Mouse (Mus musculus): ENCODE measurements at regions not wholly inside any gene's neighbourhood (a gene's known extent, or its start where the extent isn't known, plus 50 kb on each side); places are given as distances from the start of the nearest gene placed in this dataset.

DNA sequence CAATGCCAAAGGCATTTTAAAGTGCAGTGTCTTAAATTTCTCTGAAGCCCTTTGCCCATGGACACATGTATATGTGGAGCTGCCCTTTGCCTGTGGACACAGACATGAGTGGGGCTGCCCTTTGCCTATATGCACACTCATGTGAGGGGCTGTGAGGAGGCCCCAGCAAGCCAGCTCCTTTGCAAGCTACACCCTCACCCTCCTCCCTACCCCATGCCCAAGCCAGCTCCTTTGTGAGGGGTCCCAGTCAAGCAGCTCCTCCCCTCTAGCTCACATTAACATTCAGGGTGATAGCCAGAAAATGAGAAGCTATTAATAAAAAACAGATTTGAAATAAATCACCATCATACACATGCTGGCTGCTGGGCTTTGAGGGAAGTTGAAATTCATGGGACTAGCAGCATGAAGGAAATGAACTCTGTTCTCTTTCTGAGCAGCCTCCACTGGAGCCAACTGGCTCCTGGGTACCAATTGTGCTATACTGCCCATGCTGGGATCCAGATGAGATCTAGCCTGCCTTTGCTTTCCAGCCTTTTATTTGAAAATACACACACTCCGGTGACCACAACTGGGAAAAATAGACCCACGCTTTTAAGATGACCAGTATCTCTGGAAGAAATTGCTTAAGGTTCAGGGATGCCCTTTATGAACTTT, 151.4 kb downstream of the Abcc12 start:
- Histone ChIP-seq H3K9me3 (replicated peaks; ENCODE audit: low read length) (no peaks in the 10 kb centered on the region), H3K27ac (no peak overlapping the region), H3K4me2 (ENCODE audit: low read length) (no peak overlapping the region), H3K27me3 (ENCODE audit: insufficient read depth, low read length) (no peaks in the 10 kb centered on the region), H3K36me3 (ENCODE audit: insufficient read depth, low read length) (no peaks in the 10 kb centered on the region), H3K4me1 (replicated peaks; ENCODE audit: insufficient read depth, low read length) (no peaks in the 10 kb centered on the region), H3K4me3 (replicated peaks; ENCODE audit: low read depth, low read length) (no peak overlapping the region), H3K9ac (ENCODE audit: low read depth, low read length) (no peak overlapping the region)
- ATAC-seq (replicated peaks; ENCODE audit: low FRiP score, low read depth) (no peak), DNase-seq (ENCODE audit: low spot score) (peak; percentile 18)
- WGBS = 91% methylated on average over 2 of the region's 2 CpGs
- TF ChIP-seq CTCF (IDR thresholded peaks at IDR 0.05; ENCODE audit: low read depth) = no peak

GRCm38 (mm10) chr8:86428131-86428530, 152.4 kb downstream of the Abcc12 start:
- H3K9ac ChIP-seq (ENCODE audit: low read depth, low read length) = no peak overlapping the region
- WGBS = 30% methylated on average over 5 of the region's 5 CpGs
- H3K27me3 ChIP-seq (ENCODE audit: insufficient read depth, low read length) = no peaks in the 10 kb centered on the region

GRCm38 (mm10) chr8:86426056-86426455, 154.4 kb downstream of the Abcc12 start:
- WGBS = 53% methylated on average over 4 of the region's 4 CpGs
- DNase-seq (ENCODE audit: low spot score) (no peak), ATAC-seq (replicated peaks; ENCODE audit: low FRiP score, low read depth) (no peak)
- Histone ChIP-seq H3K27me3 (ENCODE audit: insufficient read depth, low read length) (no peaks in the 10 kb centered on the region), H3K4me3 (replicated peaks; ENCODE audit: low read depth, low read length) (no peak overlapping the region), H3K4me1 (replicated peaks; ENCODE audit: insufficient read depth, low read length) (no peaks in the 10 kb centered on the region), H3K9me3 (replicated peaks; ENCODE audit: low read length) (no peaks in the 10 kb centered on the region), H3K36me3 (ENCODE audit: insufficient read depth, low read length) (no peaks in the 10 kb centered on the region), H3K4me2 (ENCODE audit: low read length) (no peak overlapping the region), H3K27ac (no peak overlapping the region), H3K9ac (ENCODE audit: low read depth, low read length) (no peak overlapping the region)
- TF ChIP-seq CTCF (IDR thresholded peaks at IDR 0.05; ENCODE audit: low read depth) = no peak

More at GRCm38 (mm10) chr8:86428131-86428530, 152.4 kb downstream of the Abcc12 start:
- DNase-seq (ENCODE audit: low spot score) = no peak
- Histone ChIP-seq H3K4me2 (ENCODE audit: low read length) (no peak overlapping the region), H3K4me1 (replicated peaks; ENCODE audit: insufficient read depth, low read length) (no peaks in the 10 kb centered on the region), H3K27ac (no peak overlapping the region), H3K36me3 (ENCODE audit: insufficient read depth, low read length) (no peaks in the 10 kb centered on the region), H3K4me3 (replicated peaks; ENCODE audit: low read depth, low read length) (no peak overlapping the region), H3K9me3 (replicated peaks; ENCODE audit: low read length) (no peaks in the 10 kb centered on the region)
- no peak for ATAC-seq (replicated peaks; ENCODE audit: low FRiP score, low read depth)
- no peak for TF ChIP-seq CTCF (IDR thresholded peaks at IDR 0.05; ENCODE audit: low read depth)

DNA sequence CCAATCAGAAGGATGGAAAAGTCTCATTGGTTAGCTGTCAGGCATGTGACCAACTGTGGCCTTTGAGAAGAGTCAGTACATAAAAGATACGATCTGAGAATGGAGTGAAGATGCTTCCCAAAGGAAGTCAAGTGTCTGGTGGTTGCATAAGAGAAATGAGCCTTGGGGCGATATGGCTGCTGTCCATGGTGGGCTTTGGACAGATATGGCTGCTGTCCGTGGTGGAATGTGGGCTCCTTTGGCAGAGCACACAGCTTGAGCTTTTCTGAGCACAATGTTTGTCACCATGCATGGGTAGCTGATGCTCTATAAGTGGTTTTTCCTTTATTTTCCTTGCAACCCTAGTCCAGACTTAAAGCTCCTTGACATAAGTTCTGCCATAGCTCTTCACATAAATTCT, 155.1 kb downstream of the Abcc12 start:
- no peaks in the 10 kb centered on the region for H3K9me3 ChIP-seq (replicated peaks; ENCODE audit: low read length)
- WGBS = 84% methylated on average over 3 of the region's 3 CpGs
- no peak overlapping the region for H3K27ac ChIP-seq
- H3K4me2 ChIP-seq (ENCODE audit: low read length) = no peak overlapping the region
- H3K4me1 ChIP-seq (replicated peaks; ENCODE audit: insufficient read depth, low read length) = no peaks in the 10 kb centered on the region
- no peak for ATAC-seq (replicated peaks; ENCODE audit: low FRiP score, low read depth)
- peak; percentile 50 for DNase-seq (ENCODE audit: low spot score)
- no peaks in the 10 kb centered on the region for H3K27me3 ChIP-seq (ENCODE audit: insufficient read depth, low read length)
- TF ChIP-seq CTCF (IDR thresholded peaks at IDR 0.05; ENCODE audit: low read depth) = no peak
- no peak overlapping the region for H3K4me3 ChIP-seq (replicated peaks; ENCODE audit: low read depth, low read length)
- H3K9ac ChIP-seq (ENCODE audit: low read depth, low read length) = no peak overlapping the region
- no peaks in the 10 kb centered on the region for H3K36me3 ChIP-seq (ENCODE audit: insufficient read depth, low read length)

DNA sequence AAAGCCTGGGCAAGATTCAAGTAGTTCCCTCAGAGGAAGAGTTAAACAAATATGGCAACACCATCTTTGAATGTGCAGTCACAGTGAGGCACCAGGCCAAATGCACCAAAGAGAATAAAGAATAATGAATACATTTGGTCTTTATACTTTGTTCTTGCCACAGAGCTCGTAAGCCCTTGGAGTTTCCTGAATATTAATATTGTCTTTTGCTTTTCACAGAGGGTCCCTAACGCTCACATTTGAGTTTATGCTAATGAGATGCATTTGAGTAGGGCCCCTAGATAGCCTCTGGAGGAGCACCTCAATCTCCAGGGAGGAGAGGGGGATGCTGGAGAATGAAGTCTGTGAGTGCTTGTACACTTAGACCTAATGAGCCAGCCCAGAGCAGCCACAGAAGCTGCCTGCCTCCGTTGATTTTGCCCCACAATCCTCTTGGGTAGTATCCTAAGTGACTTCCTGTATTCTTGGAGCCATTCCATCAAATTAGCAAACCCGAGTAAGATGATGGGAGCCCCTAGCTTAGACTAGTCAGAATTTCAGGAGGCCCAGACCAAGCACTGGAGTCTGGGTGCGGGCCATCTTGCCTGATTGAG, 161.3 kb downstream of the Abcc12 start:
- WGBS = 62% methylated on average over 5 of the region's 5 CpGs
- no peaks in the 10 kb centered on the region for H3K9me3 ChIP-seq (replicated peaks; ENCODE audit: low read length)

GRCm38 (mm10) chr8:86418414-86418981, 162.0 kb downstream of the Abcc12 start:
- no peak for ATAC-seq (replicated peaks; ENCODE audit: low FRiP score, low read depth)

More for the DNA sequence above, 161.3 kb downstream of the Abcc12 start:
- Histone ChIP-seq H3K4me3 (replicated peaks; ENCODE audit: low read depth, low read length) (no peak overlapping the region), H3K4me2 (ENCODE audit: low read length) (no peak overlapping the region), H3K27ac (no peak overlapping the region), H3K27me3 (ENCODE audit: insufficient read depth, low read length) (no peaks in the 10 kb centered on the region), H3K36me3 (ENCODE audit: insufficient read depth, low read length) (no peaks in the 10 kb centered on the region), H3K9ac (ENCODE audit: low read depth, low read length) (no peak overlapping the region), H3K4me1 (replicated peaks; ENCODE audit: insufficient read depth, low read length) (no peaks in the 10 kb centered on the region)
- DNase-seq (ENCODE audit: low spot score) = no peak
- no peak for TF ChIP-seq CTCF (IDR thresholded peaks at IDR 0.05; ENCODE audit: low read depth)
- ATAC-seq (replicated peaks; ENCODE audit: low FRiP score, low read depth) = no peak

More at GRCm38 (mm10) chr8:86418414-86418981, 162.0 kb downstream of the Abcc12 start:
- Histone ChIP-seq H3K27ac (no peak overlapping the region), H3K9ac (ENCODE audit: low read depth, low read length) (no peak overlapping the region), H3K36me3 (ENCODE audit: insufficient read depth, low read length) (no peaks in the 10 kb centered on the region), H3K4me1 (replicated peaks; ENCODE audit: insufficient read depth, low read length) (no peaks in the 10 kb centered on the region), H3K27me3 (ENCODE audit: insufficient read depth, low read length) (no peaks in the 10 kb centered on the region), H3K4me3 (replicated peaks; ENCODE audit: low read depth, low read length) (no peak overlapping the region), H3K4me2 (ENCODE audit: low read length) (no peak overlapping the region), H3K9me3 (replicated peaks; ENCODE audit: low read length) (no peaks in the 10 kb centered on the region)
- DNase-seq (ENCODE audit: low spot score) = peak; percentile 68
- 16% methylated on average over 7 of the region's 7 CpGs for WGBS
- TF ChIP-seq CTCF (IDR thresholded peaks at IDR 0.05; ENCODE audit: low read depth) = no peak

Data from kidney, postnatal 0 days (tissue).